Mouse (Mus musculus) 3T3-L1 (cell line): ENCODE measurements around the gene Prdm11.
A peak's percentile ranks its signal among the peaks of the same experiment; 100 is the strongest.

Experiments
- DNase-seq: peaks from one replicate; pipeline ENCODE4 v3.0.0-alpha.2; 2015; ENCODE audit warnings: low read depth, low spot score

The Prdm11 gene

DNA sequence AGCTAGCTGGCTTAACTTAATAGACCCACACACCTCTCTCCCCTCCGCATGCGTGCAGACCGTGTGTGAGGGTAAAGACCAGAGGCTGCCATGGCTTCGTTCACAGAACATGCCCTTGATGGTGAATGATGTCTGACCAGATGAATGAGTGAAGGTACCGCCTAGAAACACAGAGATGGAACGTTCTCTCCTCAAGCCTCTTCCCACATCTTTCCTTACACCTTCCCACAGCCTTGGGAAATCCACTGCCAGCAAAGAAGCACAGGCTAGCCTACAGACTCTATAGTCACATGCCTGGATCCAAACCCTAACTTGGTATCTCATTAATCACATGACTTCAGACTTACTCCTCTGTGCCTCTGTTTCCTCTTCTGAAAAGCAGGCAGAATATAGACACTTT lies 112.6 kb downstream of the Prdm11 start:
- no peak for DNase-seq

GRCm38 (mm10) chr2:92931061-92931460 lies 114.9 kb downstream of the Prdm11 start:
- DNase-seq, result no peak

DNA sequence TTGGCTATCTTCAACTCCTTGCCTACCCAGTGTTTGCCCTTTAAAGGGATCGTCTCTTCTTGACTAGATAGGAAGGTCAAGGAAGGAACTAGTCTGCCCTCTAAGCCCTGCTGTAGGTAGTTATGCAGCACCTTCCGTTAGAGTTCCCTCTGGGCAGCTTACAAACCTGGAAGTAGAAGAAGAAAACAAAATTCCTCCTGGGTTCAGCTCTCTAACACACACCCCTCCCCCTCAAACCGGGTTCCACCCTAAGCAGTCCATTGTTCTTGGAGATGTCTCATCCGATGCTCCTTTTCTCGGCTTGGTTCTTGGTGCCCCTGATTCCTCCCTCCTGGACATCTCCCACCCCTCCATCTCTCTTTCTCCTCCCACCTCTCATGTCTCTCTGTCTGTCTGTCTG lies 116.3 kb downstream of the Prdm11 start:
- no peak for DNase-seq

DNA sequence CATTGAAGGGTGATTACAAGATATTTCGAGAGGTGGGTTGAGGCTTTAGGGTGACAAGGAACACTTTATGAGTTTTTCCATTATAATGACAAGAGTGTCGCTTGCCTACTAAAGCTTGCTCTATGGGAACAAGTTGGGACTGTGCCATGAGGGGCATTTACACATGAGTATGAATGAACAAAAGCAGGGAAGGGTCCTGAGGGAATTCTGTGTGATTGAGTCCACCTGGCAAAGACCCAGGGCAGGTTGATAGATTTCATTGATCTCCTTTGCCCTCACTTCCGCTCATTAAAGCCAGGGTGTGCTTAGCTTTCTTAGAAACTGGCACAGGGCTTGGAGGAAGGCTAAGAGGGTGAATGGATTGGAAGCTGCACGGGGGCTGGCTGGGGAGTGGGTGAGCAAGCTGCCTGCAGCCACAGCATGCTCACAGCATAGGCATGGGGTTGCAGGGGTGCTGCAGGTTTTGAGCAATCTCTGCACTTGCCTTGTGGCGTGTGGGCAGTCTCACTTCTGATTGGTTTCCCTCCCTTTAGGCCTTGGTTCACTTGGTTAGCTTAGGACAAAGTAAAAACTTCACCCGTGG lies 121.2 kb downstream of the Prdm11 start:
- DNase-seq, result no peak

DNA sequence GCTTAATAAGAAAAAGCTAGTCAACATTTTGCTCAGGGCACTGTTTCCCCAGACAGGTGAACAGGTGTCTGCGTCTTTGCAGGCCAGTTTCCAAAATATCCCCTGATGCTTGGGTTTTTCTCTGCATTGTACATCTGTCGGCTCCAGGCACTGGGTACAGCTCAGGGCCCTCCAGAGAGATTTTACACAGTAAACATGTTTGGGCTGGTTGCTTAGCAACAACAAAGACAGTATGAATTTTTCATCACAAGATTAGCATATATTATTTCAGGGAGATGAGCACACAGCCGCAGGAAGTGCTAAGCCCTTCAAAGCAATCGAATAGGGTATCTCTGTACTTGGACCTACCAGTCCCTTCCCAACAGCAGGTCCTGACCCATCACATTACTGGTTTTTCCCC lies 125.3 kb downstream of the Prdm11 start:
- DNase-seq, result no peak

- DNase-seq, result no peak
Measured at GRCm38 (mm10) chr2:92917405-92918142, 128.4 kb downstream of the Prdm11 start.

- peak; percentile 69 for DNase-seq
Measured at GRCm38 (mm10) chr2:92915659-92916631, 130.0 kb downstream of the Prdm11 start.
